Mouse (Mus musculus) CH12.LX (cell line): ENCODE data around the gene Abhd2. TPM values are rescaled to one million over a fixed set of nuclear protein-coding genes. Genes with fewer than 3 reads are reported as not detected.

Experiments used
- DNase-seq: peaks from one replicate; pipeline ENCODE4 v3.0.0-alpha.2; 2013; ENCODE audit errors: extremely low read depth
- H3K27ac ChIP-seq: 2 replicates; pipeline ENCODE4 v1.5.1; 2012; ENCODE audit warnings: low read depth, mild to moderate bottlenecking, control low read depth, moderate library complexity; ENCODE audit not compliant: insufficient read depth
- H3K27me3 ChIP-seq: replicated peaks from 2 replicates; pipeline ENCODE3; 2012; ENCODE audit warnings: inconsistent platforms
- H3K36me3 ChIP-seq, 2 experiments: replicated peaks in 1 of 2; 2 replicates each; pipeline versions ENCODE3 to v1.6.1; 2012; ENCODE audit warnings: inconsistent platforms in 1 of 2, low read length in 1 of 2, mild to moderate bottlenecking in 1 of 2, mixed read lengths in 1 of 2, moderate library complexity in 1 of 2; ENCODE audit not compliant: control insufficient read depth in 1 of 2, insufficient read depth in 1 of 2
- H3K4me1 ChIP-seq, 2 experiments: 2 replicates each; pipeline ENCODE4 v1.6.1; 2012; ENCODE audit warnings: inconsistent platforms in 1 of 2, moderate library complexity in 1 of 2; ENCODE audit not compliant: insufficient read depth in 2 of 2, control insufficient read depth in 1 of 2
- H3K4me2 ChIP-seq: 2 replicates; pipeline ENCODE4 v1.6.1; 2012; ENCODE audit warnings: low read depth, mild to moderate bottlenecking, control low read depth; ENCODE audit not compliant: poor library complexity, insufficient read depth, severe bottlenecking
- H3K4me3 ChIP-seq, 3 experiments: fragments of 150-350 bp in 1 of 3; sonication (generic) in 1 of 3; replicated peaks in 1 of 3; 2 replicates each; pipeline versions ENCODE3 to v1.5.1; 2011 to 2012; ENCODE audit warnings: low read depth in 2 of 3, low read length in 2 of 3, mild to moderate bottlenecking in 2 of 3, moderate library complexity in 2 of 3, control low read depth in 1 of 3, improper control_type of control experiment in 1 of 3, inconsistent platforms in 1 of 3, mixed read lengths in 1 of 3; ENCODE audit not compliant: poor library complexity in 1 of 3
- H3K79me2 ChIP-seq: replicated peaks from 2 replicates; pipeline ENCODE4 v1.6.1; 2012; ENCODE audit warnings: mild to moderate bottlenecking, moderate library complexity; ENCODE audit not compliant: control insufficient read depth, poor library complexity, insufficient read depth, severe bottlenecking; ENCODE audit errors: extremely low read depth
- H3K9ac ChIP-seq: 2 replicates; pipeline ENCODE4 v1.6.1; 2012; ENCODE audit warnings: low read depth, mild to moderate bottlenecking, control low read depth, moderate library complexity; ENCODE audit not compliant: insufficient read depth
- H3K9me3 ChIP-seq: replicated peaks from 2 replicates; pipeline ENCODE3; 2012; ENCODE audit warnings: low read length, inconsistent platforms, mixed read lengths
- CHD1 ChIP-seq: IDR thresholded peaks from 2 replicates; pipeline ENCODE4 v1.6.1; 2012; ENCODE audit warnings: low read depth, low read length, improper control_type of control experiment, inconsistent platforms
- CTCF ChIP-seq, 2 experiments: IDR thresholded peaks in 1 of 2; conservative IDR thresholded peaks in 1 of 2; 2 replicates each; pipeline ENCODE4 v1.5.1; 2011 to 2012; ENCODE audit warnings: low read depth in 2 of 2, low read length in 2 of 2, improper control_type of control experiment in 1 of 2, inconsistent platforms in 1 of 2, mild to moderate bottlenecking in 1 of 2, moderate library complexity in 1 of 2
- E2F4 ChIP-seq: IDR thresholded peaks from 2 replicates; pipeline ENCODE4 v1.6.1; 2011; ENCODE audit warnings: low read depth, low read length, improper control_type of control experiment; ENCODE audit not compliant: insufficient replicate concordance
- EP300 ChIP-seq: IDR thresholded peaks from 2 replicates; pipeline ENCODE4 v1.6.1; 2011; ENCODE audit warnings: low read length, improper control_type of control experiment
- GABPA ChIP-seq: IDR thresholded peaks from 2 replicates; pipeline ENCODE4 v1.6.1; 2012; ENCODE audit warnings: low read depth, low read length, improper control_type of control experiment, inconsistent platforms; ENCODE audit not compliant: insufficient replicate concordance
- HCFC1 ChIP-seq: IDR thresholded peaks from 2 replicates; pipeline ENCODE4 v1.6.1; 2012; ENCODE audit warnings: low read depth, mild to moderate bottlenecking, inconsistent platforms, low read length, improper control_type of control experiment
- IRF4 ChIP-seq: IDR thresholded peaks from 2 replicates; pipeline ENCODE4 v1.6.1; 2014; ENCODE audit warnings: low read depth, mild to moderate bottlenecking, inconsistent platforms, low read length, improper control_type of control experiment
- JUN ChIP-seq: IDR thresholded peaks from 2 replicates; pipeline ENCODE4 v1.6.1; 2011; ENCODE audit warnings: low read depth, mild to moderate bottlenecking, low read length, improper control_type of control experiment, moderate library complexity; ENCODE audit not compliant: insufficient read depth
- KAT2A ChIP-seq: IDR thresholded peaks from 2 replicates; pipeline ENCODE4 v1.6.1; 2012; ENCODE audit warnings: low read length, improper control_type of control experiment, inconsistent platforms; ENCODE audit not compliant: insufficient replicate concordance
- MAFK ChIP-seq: IDR thresholded peaks from 2 replicates; pipeline ENCODE4 v1.6.1; 2011; ENCODE audit warnings: low read length, improper control_type of control experiment; ENCODE audit not compliant: insufficient replicate concordance
- MAX ChIP-seq: IDR thresholded peaks from 2 replicates; pipeline ENCODE4 v1.6.1; 2011; ENCODE audit warnings: low read length, improper control_type of control experiment
- MAZ ChIP-seq: IDR thresholded peaks from 2 replicates; pipeline ENCODE4 v1.6.1; 2012; ENCODE audit warnings: low read depth, mild to moderate bottlenecking, inconsistent platforms, low read length, improper control_type of control experiment, moderate library complexity
- MYC ChIP-seq: IDR thresholded peaks from 2 replicates; pipeline ENCODE4 v1.6.1; 2011; ENCODE audit warnings: low read depth, mild to moderate bottlenecking, improper control_type of control experiment, low read length
- PAX5 ChIP-seq: IDR thresholded peaks from 2 replicates; pipeline ENCODE4 v1.6.1; 2012; ENCODE audit warnings: low read length, inconsistent platforms, mixed read lengths
- POLR2AphosphoS2 ChIP-seq: IDR thresholded peaks from 2 replicates; pipeline ENCODE4 v1.6.1; 2011; ENCODE audit warnings: low read depth, low read length, improper control_type of control experiment
- RCOR1 ChIP-seq: conservative IDR thresholded peaks from 2 replicates; pipeline ENCODE4 v1.6.1; 2012; ENCODE audit warnings: low read depth, mild to moderate bottlenecking, inconsistent platforms, low read length, improper control_type of control experiment
- SIN3A ChIP-seq: IDR thresholded peaks from 2 replicates; pipeline ENCODE4 v1.6.1; 2012; ENCODE audit warnings: low read length, improper control_type of control experiment, inconsistent platforms
- SMC3 ChIP-seq: IDR thresholded peaks from 2 replicates; pipeline ENCODE4 v1.6.1; 2011; ENCODE audit warnings: low read depth, low read length, improper control_type of control experiment
- TBP ChIP-seq: conservative IDR thresholded peaks from 2 replicates; pipeline ENCODE4 v1.6.1; 2011; ENCODE audit warnings: low read depth, low read length, improper control_type of control experiment
- UBTF ChIP-seq: IDR thresholded peaks from 2 replicates; pipeline ENCODE4 v1.6.1; 2012; ENCODE audit warnings: low read depth, mild to moderate bottlenecking, inconsistent platforms, low read length, improper control_type of control experiment, moderate library complexity
- USF2 ChIP-seq: conservative IDR thresholded peaks from 2 replicates; pipeline ENCODE4 v1.6.1; 2011; ENCODE audit warnings: low read depth, low read length, improper control_type of control experiment
- ZKSCAN1 ChIP-seq: IDR thresholded peaks from 2 replicates; pipeline ENCODE4 v1.6.1; 2012; ENCODE audit warnings: low read depth, inconsistent platforms, low read length, improper control_type of control experiment, borderline replicate concordance
- ZMIZ1 ChIP-seq: IDR thresholded peaks from 2 replicates; pipeline ENCODE4 v1.6.1; 2012; ENCODE audit warnings: low read depth, mild to moderate bottlenecking, inconsistent platforms, low read length, improper control_type of control experiment
- dilution Hi-C: fragments of 300-500 bp; cut with MboI; formaldehyde crosslinking; loops from 2 replicates; pipeline ENCODE4 v1.14.3; 2020; ENCODE audit warnings: low sequenced_read_pairs; ENCODE audit not compliant: extremely low pct_unique_long_range_greater_than_20kb, extremely low pct_ligation_motif_present
- in situ Hi-C: fragments of 300-500 bp; cut with MboI; formaldehyde crosslinking; loops from 3 replicates; pipeline ENCODE4 v1.14.3; 2019; ENCODE audit warnings: low sequenced_read_pairs, low pct_ligation_motif_present, low pct_unique_long_range_greater_than_20kb, mixed read lengths
- polyA plus RNA-seq: library from polyadenylated mRNA; unstranded; fragments of >175 nt; gene quantifications from 2 replicates; pipeline ENCODE4 v1.2.1, GENCODE M21; 2012; ENCODE audit warnings: low read depth; ENCODE audit not compliant: insufficient read length
- total RNA-seq, 2 experiments: library from RNA; depleted of rRNA; stranded (reverse); fragments of 300-350 nt in 1 of 2; fragments of >200 nt in 1 of 2; gene quantifications; 2 replicates each; pipeline ENCODE4 v1.2.3; 2012 to 2014

Abhd2 gene
- total and polyA plus RNA-seq, 3 experiments = 6.0 to 15.4 (median 9.9) TPM

DNA sequence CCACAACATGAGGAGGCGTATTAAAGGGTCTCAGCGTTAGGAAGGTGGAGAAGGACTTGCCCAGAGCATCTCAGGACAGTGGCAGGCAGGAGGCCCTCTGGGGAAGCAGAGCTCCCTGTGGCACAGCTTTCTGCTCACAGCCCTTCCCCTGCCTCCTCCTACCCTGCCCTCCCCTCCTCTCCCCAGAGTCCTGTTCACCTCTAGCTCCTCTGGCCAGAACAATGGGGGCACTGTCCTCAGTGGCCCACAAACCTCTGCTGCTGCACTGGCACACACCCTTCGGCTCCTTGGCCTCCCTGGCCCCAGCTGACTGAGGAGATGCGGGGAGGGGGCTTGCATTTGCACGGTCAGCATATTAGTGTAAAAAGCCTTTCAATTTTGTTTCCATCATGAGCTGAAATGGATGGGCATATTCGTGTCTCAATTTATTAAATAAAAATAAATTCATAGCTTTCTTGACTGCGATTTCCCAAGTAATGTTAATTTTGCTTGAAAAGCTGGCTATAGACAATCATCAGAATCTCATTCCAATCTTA lies 115.7 kb downstream of the Abhd2 start:
- H3K79me2 ChIP-seq = no peaks in the 10 kb centered on the region
- peak overlapping the region in 1 of 3 experiments; percentile 49 for H3K4me3 ChIP-seq
- H3K36me3 ChIP-seq = peaks cover 0 to 9% of the 10 kb centered on the region in 2 experiments
- no peaks in the 10 kb centered on the region for H3K9me3 ChIP-seq
- no peak overlapping the region for H3K27ac ChIP-seq
- peaks cover 14 to 58% of the 10 kb centered on the region in 2 experiments for H3K4me1 ChIP-seq
- TF ChIP-seq IRF4 (no peak), MAFK (peak; percentile 65; the same call in 1 of the 2 replicates), MAZ (0 out of 2 replicates have a peak, but pooled peaks have one; percentile 35), CHD1 (no peak), SIN3A (no peak), POLR2AphosphoS2 (no peak), ZKSCAN1 (no peak), KAT2A (no peak), PAX5 (no peak), MAX (no peak), GABPA (no peak), CTCF (conservative IDR thresholded peaks at IDR 0.05 in 1 of 2, IDR thresholded peaks at IDR 0.05 in 1 of 2; ENCODE audit: low read depth in 2 of 2, low read length in 2 of 2) (no peak), SMC3 (no peak)
- H3K27me3 ChIP-seq = no peaks in the 10 kb centered on the region
- H3K9ac ChIP-seq = no peak overlapping the region
- H3K4me2 ChIP-seq = no peak overlapping the region
- dilution Hi-C loops (no loop called here), in situ Hi-C loops (no loop called here)
- DNase-seq = peak; percentile 12

GRCm38 (mm10) chr7:79390141-79390708 lies 117.2 kb downstream of the Abhd2 start:
- Histone ChIP-seq H3K36me3 (peaks cover 0 to 9% of the 10 kb centered on the region in 2 experiments), H3K27me3 (no peaks in the 10 kb centered on the region), H3K4me3 (no peak overlapping the region), H3K4me1 (peaks cover 17 to 57% of the 10 kb centered on the region in 2 experiments), H3K9me3 (no peaks in the 10 kb centered on the region), H3K79me2 (no peaks in the 10 kb centered on the region), H3K9ac (no peak overlapping the region), H3K27ac (no peak overlapping the region)
- dilution Hi-C loops = no loop called here
- DNase-seq = no peak
- in situ Hi-C loops = no loop called here
- no peak for TF ChIP-seq ZKSCAN1
- TF ChIP-seq MAX = no peak
- TF ChIP-seq ZMIZ1 = no peak
- TF ChIP-seq USF2 = no peak
- no peak for TF ChIP-seq MAFK
- no peak for TF ChIP-seq UBTF
- TF ChIP-seq JUN = no peak
- no peak for TF ChIP-seq HCFC1
- TF ChIP-seq POLR2AphosphoS2 = no peak
- TF ChIP-seq EP300 = no peak
- no peak for TF ChIP-seq E2F4
- TF ChIP-seq SIN3A = no peak
- no peak for TF ChIP-seq MYC
- no peak for TF ChIP-seq TBP
- TF ChIP-seq SMC3 = no peak
- no peak for TF ChIP-seq RCOR1
- TF ChIP-seq, all 38 proteins: peak for 0
- no peak overlapping the region for H3K4me2 ChIP-seq
